Mouse (Mus musculus) liver, embryonic 12.5 days (tissue): Measurements from ENCODE around the gene Cpm. TPM values are rescaled to one million over a fixed set of nuclear protein-coding genes. Genes with fewer than 3 reads are reported as not detected.

ENCODE experiments used
- ATAC-seq: fragments of 200-750 bp; cut with Nextera tagmentation; 2 replicates; pipeline ENCODE4 v1.8.0; 2017; ENCODE audit warnings: moderate number of reproducible peaks, mild to moderate bottlenecking, moderate library complexity
- H3K27ac ChIP-seq: fragments of 300-500 bp; sonication (generic); 2 replicates; pipeline ENCODE4 v1.5.1; 2016; ENCODE audit warnings: mild to moderate bottlenecking
- H3K27me3 ChIP-seq: fragments of 300-500 bp; sonication (generic); replicated peaks from 2 replicates; pipeline ENCODE4 v1.6.1; 2016; ENCODE audit warnings: mild to moderate bottlenecking, moderate library complexity
- H3K36me3 ChIP-seq: fragments of 300-500 bp; sonication (generic); 2 replicates; pipeline ENCODE4 v1.6.1; 2016; ENCODE audit warnings: mild to moderate bottlenecking, moderate library complexity
- H3K4me1 ChIP-seq: fragments of 300-500 bp; sonication (generic); 2 replicates; pipeline ENCODE4 v1.6.1; 2016
- H3K4me2 ChIP-seq: fragments of 300-500 bp; sonication (generic); 2 replicates; pipeline ENCODE4 v1.6.1; 2016; ENCODE audit warnings: mild to moderate bottlenecking, moderate library complexity
- H3K4me3 ChIP-seq: fragments of 300-500 bp; sonication (generic); 2 replicates; pipeline ENCODE4 v1.5.1; 2016; ENCODE audit warnings: mild to moderate bottlenecking, moderate library complexity
- H3K9ac ChIP-seq: fragments of 300-500 bp; sonication (generic); 2 replicates; pipeline ENCODE4 v1.6.1; 2016; ENCODE audit warnings: mild to moderate bottlenecking, moderate library complexity
- H3K9me3 ChIP-seq: fragments of 300-500 bp; sonication (generic); replicated peaks from 2 replicates; pipeline ENCODE4 v1.6.1; 2016; ENCODE audit warnings: mild to moderate bottlenecking, moderate library complexity
- WGBS: fragments of 180-500 bp; shearing (Covaris S2); methylation state at CpG from one replicate; pipeline ENCODE4 v1.1.7; 2016; ENCODE audit not compliant: insufficient replicate concordance; 5-methylcytosine and 5-hydroxymethylcytosine counted together
- polyA plus RNA-seq: library from polyadenylated mRNA; unstranded; fragments of >200 nt; fragmentation: Nextera tagmentation; extraction: Ambion mirVana; gene quantifications from 2 replicates; pipeline ENCODE4 v1.2.1, GENCODE M21; 2016

Gene Cpm
- polyA plus RNA-seq, 1 experiment from 2014 or later, result 30.7 TPM

GRCm38 (mm10) chr10:117635078-117635771 is 5.9 kb downstream of the Cpm start:
- no peak overlapping the region for H3K4me2 ChIP-seq
- no peak for ATAC-seq
- no peak overlapping the region for H3K4me3 ChIP-seq
- no peaks in the 10 kb centered on the region for H3K9me3 ChIP-seq
- 79% methylated on average over 8 of the region's 8 CpGs for WGBS
- no peak overlapping the region for H3K9ac ChIP-seq
- no peaks in the 10 kb centered on the region for H3K36me3 ChIP-seq
- H3K4me1 ChIP-seq, result peaks cover 8% of the 10 kb centered on the region
- H3K27ac ChIP-seq, result no peak overlapping the region
- H3K27me3 ChIP-seq, result peaks cover 26% of the 10 kb centered on the region

- 62% methylated on average over 3 of the region's 3 CpGs for WGBS
- no peak overlapping the region for H3K27ac ChIP-seq
- no peak for ATAC-seq
These were observed 6.7 kb downstream of the Cpm start for GRCm38 (mm10) chr10:117635823-117636589.

GRCm38 (mm10) chr10:117637062-117637744 is 7.9 kb downstream of the Cpm start:
- H3K27me3 ChIP-seq, result peaks cover 6% of the 10 kb centered on the region; the same call in 1 of the 2 replicates
- H3K27ac ChIP-seq, result no peak overlapping the region
- H3K36me3 ChIP-seq, result no peaks in the 10 kb centered on the region
- no peak overlapping the region for H3K9ac ChIP-seq
- H3K4me1 ChIP-seq, result peaks cover 14% of the 10 kb centered on the region
- no peaks in the 10 kb centered on the region for H3K9me3 ChIP-seq
- no peak overlapping the region for H3K4me3 ChIP-seq
- WGBS, result 56% methylated on average over 9 of the region's 9 CpGs
- no peak for ATAC-seq
- no peak overlapping the region for H3K4me2 ChIP-seq

More at GRCm38 (mm10) chr10:117635823-117636589, 6.7 kb downstream of the Cpm start:
- H3K27me3 ChIP-seq, result peaks cover 18% of the 10 kb centered on the region
- no peaks in the 10 kb centered on the region for H3K36me3 ChIP-seq
- peaks cover 14% of the 10 kb centered on the region for H3K4me1 ChIP-seq
- H3K9ac ChIP-seq, result no peak overlapping the region
- no peak overlapping the region for H3K4me2 ChIP-seq
- H3K9me3 ChIP-seq, result no peaks in the 10 kb centered on the region
- H3K4me3 ChIP-seq, result no peak overlapping the region

GRCm38 (mm10) chr10:117637745-117638577 is 8.7 kb downstream of the Cpm start:
- Histone ChIP-seq H3K9me3 (no peaks in the 10 kb centered on the region), H3K9ac (no peak overlapping the region), H3K27me3 (no peaks in the 10 kb centered on the region; the same call in 1 of the 2 replicates), H3K4me3 (no peak overlapping the region), H3K4me1 (peaks cover 14% of the 10 kb centered on the region), H3K27ac (no peak overlapping the region), H3K36me3 (no peaks in the 10 kb centered on the region), H3K4me2 (no peak overlapping the region)
- WGBS, result 62% methylated on average over 9 of the region's 9 CpGs
- no peak for ATAC-seq

GRCm38 (mm10) chr10:117638578-117639220 is 9.4 kb downstream of the Cpm start:
- no peak for ATAC-seq
- Histone ChIP-seq H3K9ac (no peak overlapping the region), H3K4me2 (no peak overlapping the region), H3K27me3 (no peaks in the 10 kb centered on the region; the same call in 1 of the 2 replicates), H3K27ac (no peak overlapping the region), H3K36me3 (no peaks in the 10 kb centered on the region), H3K4me3 (no peak overlapping the region), H3K9me3 (no peaks in the 10 kb centered on the region), H3K4me1 (peaks cover 14% of the 10 kb centered on the region)
- 86% methylated on average over 7 of the region's 7 CpGs for WGBS

- H3K9me3 ChIP-seq, result no peaks in the 10 kb centered on the region
- 79% methylated on average over 8 of the region's 8 CpGs for WGBS
These were observed 9.9 kb downstream of the Cpm start for GRCm38 (mm10) chr10:117639221-117639599.

GRCm38 (mm10) chr10:117639899-117640594 is 10.7 kb downstream of the Cpm start:
- Histone ChIP-seq H3K9me3 (no peaks in the 10 kb centered on the region), H3K9ac (no peak overlapping the region), H3K27me3 (no peaks in the 10 kb centered on the region), H3K36me3 (no peaks in the 10 kb centered on the region), H3K4me1 (peaks cover 14% of the 10 kb centered on the region), H3K4me3 (no peak overlapping the region), H3K27ac (no peak overlapping the region), H3K4me2 (peak overlapping the region; percentile 55)
- ATAC-seq, result no peak
- 29% methylated on average over 21 of the region's 21 CpGs for WGBS

More at GRCm38 (mm10) chr10:117639221-117639599, 9.9 kb downstream of the Cpm start:
- no peak overlapping the region for H3K9ac ChIP-seq
- H3K4me1 ChIP-seq, result peaks cover 14% of the 10 kb centered on the region
- H3K36me3 ChIP-seq, result no peaks in the 10 kb centered on the region
- H3K4me2 ChIP-seq, result no peak overlapping the region
- H3K27me3 ChIP-seq, result no peaks in the 10 kb centered on the region; the same call in 1 of the 2 replicates
- ATAC-seq, result no peak
- H3K4me3 ChIP-seq, result no peak overlapping the region
- no peak overlapping the region for H3K27ac ChIP-seq

- Histone ChIP-seq H3K4me1 (peaks cover 14% of the 10 kb centered on the region), H3K4me2 (no peak overlapping the region), H3K36me3 (no peaks in the 10 kb centered on the region), H3K9ac (no peak overlapping the region), H3K9me3 (no peaks in the 10 kb centered on the region), H3K4me3 (no peak overlapping the region), H3K27ac (no peak overlapping the region), H3K27me3 (no peaks in the 10 kb centered on the region)
- no peak for ATAC-seq
- WGBS, result 56% methylated on average over 7 of the region's 7 CpGs
These were observed 11.3 kb downstream of the Cpm start for GRCm38 (mm10) chr10:117640595-117641078.

GRCm38 (mm10) chr10:117641400-117642200 is 12.3 kb downstream of the Cpm start:
- Histone ChIP-seq H3K36me3 (no peaks in the 10 kb centered on the region), H3K9me3 (no peaks in the 10 kb centered on the region), H3K4me2 (no peak overlapping the region), H3K4me1 (peaks cover 14% of the 10 kb centered on the region), H3K27me3 (no peaks in the 10 kb centered on the region), H3K27ac (no peak overlapping the region), H3K4me3 (no peak overlapping the region), H3K9ac (no peak overlapping the region)
- ATAC-seq, result no peak
- 60% methylated on average over 20 of the region's 20 CpGs for WGBS

GRCm38 (mm10) chr10:117642201-117642450 is 12.8 kb downstream of the Cpm start:
- Histone ChIP-seq H3K27ac (no peak overlapping the region), H3K4me2 (no peak overlapping the region), H3K9me3 (no peaks in the 10 kb centered on the region), H3K27me3 (no peaks in the 10 kb centered on the region), H3K9ac (no peak overlapping the region), H3K4me3 (no peak overlapping the region), H3K36me3 (no peaks in the 10 kb centered on the region), H3K4me1 (peaks cover 14% of the 10 kb centered on the region)
- 77% methylated on average over 9 of the region's 9 CpGs for WGBS
- ATAC-seq, result no peak
